In the genomic region with DNA sequence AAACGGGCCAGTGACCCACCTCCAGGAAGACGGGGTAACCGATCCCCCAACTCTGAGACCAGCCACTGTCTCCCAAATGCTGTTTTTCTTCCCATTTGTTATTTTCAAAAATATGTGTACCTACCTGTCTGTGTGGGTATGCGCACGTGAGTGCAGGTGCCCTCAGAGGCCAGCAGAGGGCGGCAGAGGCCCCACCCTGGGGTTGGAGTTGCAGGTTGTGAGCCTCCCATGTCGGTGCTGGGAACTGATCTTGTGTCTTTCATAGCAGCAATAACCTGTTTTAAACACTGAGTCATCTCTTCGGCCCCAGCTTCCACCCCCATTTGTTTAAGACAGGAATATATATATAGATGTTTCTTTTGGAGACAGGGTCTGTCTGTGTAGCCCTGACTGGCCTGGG, we compare ENCODE assay signal across 29 mouse cellular contexts.
DNase-seq lines count a peak whose midpoint lies in the region; ATAC-seq and TF ChIP-seq lines count a peak whose summit lies in the region.
"Had no signal": no experiment of that assay in that cellular context is flagged by ENCODE, and none has a peak within 500 bp of the region (broad histone marks: within the 10 kb centered on the region; RNA-seq: fewer than 3 reads in every experiment).

No protein-coding gene starts in this region.

- no peak for ATAC-seq in intestine, postnatal 0 days
- no peak for ATAC-seq in intestine, embryonic 15.5 days
- ATAC-seq in lung, embryonic 14.5 days (ENCODE audit: insufficient read depth) = no peak
- ATAC-seq: inflammation-experienced regulatory T-cells, adult 6 months; midbrain, embryonic 13.5 days; Patski had no signal

- whole genome bisulfite sequencing in intestine, postnatal 0 days = 90% methylated on average over 8 of the region's 8 CpGs
- 93% methylated on average over 8 of the region's 8 CpGs for WGBS in intestine, embryonic 15.5 days
- WGBS in lung, embryonic 14.5 days = 90% methylated on average over 8 of the region's 8 CpGs

- no peak for TF ChIP-seq EP300 in ES-Bruce4 (IDR thresholded peaks at IDR 0.05; ENCODE audit: insufficient read depth, low read depth, low read length)

- H3K9ac ChIP-seq in intestine, postnatal 0 days (ENCODE audit: low read depth, low read length) = no peak overlapping the region
- H3K9ac ChIP-seq in intestine, embryonic 15.5 days = no peak overlapping the region
- H3K9ac ChIP-seq in lung, embryonic 14.5 days = no peak overlapping the region
- H3K9ac ChIP-seq in ES-Bruce4 (ENCODE audit: low read depth, poor library complexity, severe bottlenecking) = no peak overlapping the region
- H3K9ac ChIP-seq: embryonic facial prominence, embryonic 15.5 days; forebrain, embryonic 12.5 days; heart, embryonic 15.5 days; hindbrain, embryonic 12.5 days; midbrain, embryonic 13.5 days had no signal

- no peak overlapping the region for H3K4me3 ChIP-seq in intestine, postnatal 0 days (ENCODE audit: low read depth, low read length)
- no peak overlapping the region for H3K4me3 ChIP-seq in intestine, embryonic 15.5 days (replicated peaks)
- H3K4me3 ChIP-seq in lung, embryonic 14.5 days (ENCODE audit: low read depth, low read length) = no peak overlapping the region
- H3K4me3 ChIP-seq in ES-Bruce4 (ENCODE audit: low read depth, low read length) = no peak overlapping the region
- H3K4me3 ChIP-seq: embryonic facial prominence, embryonic 10.5 days; embryonic facial prominence, embryonic 15.5 days; forebrain, embryonic 12.5 days; heart, embryonic 10.5 days; heart, embryonic 15.5 days; hindbrain, embryonic 12.5 days; megakaryocyte, embryonic 14.5 days; midbrain, embryonic 13.5 days had no signal

- no peaks in the 10 kb centered on the region for H3K4me1 ChIP-seq in intestine, postnatal 0 days (replicated peaks; ENCODE audit: control insufficient read depth, insufficient read depth, low read length)
- no peaks in the 10 kb centered on the region for H3K4me1 ChIP-seq in intestine, embryonic 15.5 days (replicated peaks)
- no peaks in the 10 kb centered on the region for H3K4me1 ChIP-seq in lung, embryonic 14.5 days (ENCODE audit: insufficient read depth)
- no peaks in the 10 kb centered on the region for H3K4me1 ChIP-seq in ES-Bruce4 (ENCODE audit: control insufficient read depth, insufficient read depth, low read length)
- H3K4me1 ChIP-seq: embryonic facial prominence, embryonic 10.5 days; embryonic facial prominence, embryonic 15.5 days; forebrain, embryonic 12.5 days; hindbrain, embryonic 12.5 days; megakaryocyte, embryonic 14.5 days; midbrain, embryonic 13.5 days had no signal

- no peaks in the 10 kb centered on the region for H3K9me3 ChIP-seq in intestine, postnatal 0 days (ENCODE audit: control insufficient read depth)
- H3K9me3 ChIP-seq in intestine, embryonic 15.5 days = no peaks in the 10 kb centered on the region
- no peaks in the 10 kb centered on the region for H3K9me3 ChIP-seq in lung, embryonic 14.5 days (ENCODE audit: low read depth, low read length)
- no peaks in the 10 kb centered on the region for H3K9me3 ChIP-seq in ES-Bruce4 (replicated peaks; ENCODE audit: control insufficient read depth, insufficient read depth, low read length, poor library complexity, severe bottlenecking)
- H3K9me3 ChIP-seq: embryonic facial prominence, embryonic 15.5 days; forebrain, embryonic 12.5 days; heart, embryonic 10.5 days; heart, embryonic 15.5 days had no signal

- peak; percentile 16; the same call in 1 of the 2 replicates for TF ChIP-seq CTCF in intestine, postnatal 0 days (IDR thresholded peaks at IDR 0.05; ENCODE audit: low read depth)
- peak; percentile 28; the same call in 1 of the 2 replicates for TF ChIP-seq CTCF in lung, embryonic 14.5 days (IDR thresholded peaks at IDR 0.05; ENCODE audit: low read depth)
- TF ChIP-seq CTCF in ES-Bruce4 (IDR thresholded peaks at IDR 0.05; ENCODE audit: low read depth, low read length) = peak; percentile 10

- no peak for TF ChIP-seq POLR2A in ES-Bruce4 (IDR thresholded peaks at IDR 0.05; ENCODE audit: insufficient read depth, low read length)

- H3K27ac ChIP-seq in intestine, postnatal 0 days (ENCODE audit: low read depth, low read length) = no peak overlapping the region
- H3K27ac ChIP-seq in intestine, embryonic 15.5 days = no peak overlapping the region
- H3K27ac ChIP-seq in lung, embryonic 14.5 days (ENCODE audit: low read depth) = no peak overlapping the region
- H3K27ac ChIP-seq in ES-Bruce4 (ENCODE audit: insufficient read depth, low read length) = no peak overlapping the region
- H3K27ac ChIP-seq: embryonic facial prominence, embryonic 10.5 days; embryonic facial prominence, embryonic 15.5 days; forebrain, embryonic 12.5 days; heart, embryonic 10.5 days; heart, embryonic 15.5 days; hindbrain, embryonic 12.5 days; midbrain, embryonic 13.5 days had no signal

- no peaks in the 10 kb centered on the region for H3K27me3 ChIP-seq in intestine, postnatal 0 days (replicated peaks; ENCODE audit: control insufficient read depth, insufficient read depth, low read length)
- no peaks in the 10 kb centered on the region for H3K27me3 ChIP-seq in intestine, embryonic 15.5 days (replicated peaks)
- no peaks in the 10 kb centered on the region for H3K27me3 ChIP-seq in lung, embryonic 14.5 days (ENCODE audit: insufficient read depth, low read length)
- H3K27me3 ChIP-seq in ES-Bruce4 (ENCODE audit: control insufficient read depth, insufficient read depth, low read length, poor library complexity, severe bottlenecking) = no peaks in the 10 kb centered on the region
- H3K27me3 ChIP-seq: embryonic facial prominence, embryonic 15.5 days; forebrain, embryonic 12.5 days; heart, embryonic 15.5 days; hindbrain, embryonic 12.5 days; megakaryocyte, embryonic 14.5 days; midbrain, embryonic 13.5 days had no signal

- H3K36me3 ChIP-seq in intestine, postnatal 0 days (ENCODE audit: control insufficient read depth, insufficient read depth) = no peaks in the 10 kb centered on the region
- no peaks in the 10 kb centered on the region for H3K36me3 ChIP-seq in intestine, embryonic 15.5 days
- H3K36me3 ChIP-seq in lung, embryonic 14.5 days (ENCODE audit: insufficient read depth) = no peaks in the 10 kb centered on the region
- H3K36me3 ChIP-seq in ES-Bruce4 (ENCODE audit: control insufficient read depth, insufficient read depth, low read length, poor library complexity, severe bottlenecking) = no peaks in the 10 kb centered on the region
- H3K36me3 ChIP-seq: embryonic facial prominence, embryonic 10.5 days; embryonic facial prominence, embryonic 15.5 days; forebrain, embryonic 12.5 days; G1E; heart, embryonic 10.5 days; heart, embryonic 15.5 days; hindbrain, embryonic 12.5 days had no signal

- no peak overlapping the region for H3K4me2 ChIP-seq in intestine, postnatal 0 days (replicated peaks; ENCODE audit: low read depth)
- no peak overlapping the region for H3K4me2 ChIP-seq in intestine, embryonic 15.5 days (replicated peaks)
- no peak overlapping the region for H3K4me2 ChIP-seq in lung, embryonic 14.5 days
- H3K4me2 ChIP-seq: embryonic facial prominence, embryonic 15.5 days; forebrain, embryonic 12.5 days; heart, embryonic 15.5 days; hindbrain, embryonic 12.5 days; midbrain, embryonic 13.5 days had no signal

- no peak for DNase-seq in lung, embryonic 14.5 days
- DNase-seq in lung, postnatal 14 days = no peak
- peak; percentile 21 for DNase-seq in R1 (ENCODE audit: low read depth, low spot score)
- no peak for DNase-seq in adrenal gland, adult 8-10 months
- DNase-seq: adrenal gland, postnatal 25 days; B cell, adult 2 months; cerebellum, adult 18-20 months; cerebellum, postnatal 25 days; gastrocnemius, postnatal 14 days; heart, adult 11 months; kidney, adult 2 months; kidney, postnatal 10 days; lung, postnatal 4 days; spleen, adult 18-20 months; thymus, postnatal 4 days had no signal
